Mouse (Mus musculus) layer of hippocampus, adult 2 months (tissue): Measurements from ENCODE around the gene Fam168a. TPM values are rescaled to one million over a fixed set of nuclear protein-coding genes. Genes with fewer than 3 reads are reported as not detected.

Experiments
- DNase-seq, 2 experiments: peaks; one replicate each; pipeline ENCODE4 v3.0.0; 2022; ENCODE audit warnings: low spot score in 2 of 2
- H3K27ac ChIP-seq: fragments of 200-600 bp; 2 replicates; pipeline ENCODE4 v1.8.1; 2022
- H3K4me3 ChIP-seq: fragments of 200-600 bp; 2 replicates; pipeline ENCODE4 v1.8.1; 2022; ENCODE audit warnings: mild to moderate bottlenecking
- CTCF ChIP-seq: fragments of 200-600 bp; conservative IDR thresholded peaks from 2 replicates; pipeline ENCODE4 v1.8.1; 2022; ENCODE audit warnings: antibody characterized with exemption, mild to moderate bottlenecking, moderate library complexity
- total RNA-seq, 2 experiments: library from RNA; stranded (reverse); gene quantifications; 2 replicates each; pipeline ENCODE4 v1.2.3; 2021

Fam168a gene
- total RNA-seq, 2 experiments from 2014 or later = 220 to 229 TPM

DNA sequence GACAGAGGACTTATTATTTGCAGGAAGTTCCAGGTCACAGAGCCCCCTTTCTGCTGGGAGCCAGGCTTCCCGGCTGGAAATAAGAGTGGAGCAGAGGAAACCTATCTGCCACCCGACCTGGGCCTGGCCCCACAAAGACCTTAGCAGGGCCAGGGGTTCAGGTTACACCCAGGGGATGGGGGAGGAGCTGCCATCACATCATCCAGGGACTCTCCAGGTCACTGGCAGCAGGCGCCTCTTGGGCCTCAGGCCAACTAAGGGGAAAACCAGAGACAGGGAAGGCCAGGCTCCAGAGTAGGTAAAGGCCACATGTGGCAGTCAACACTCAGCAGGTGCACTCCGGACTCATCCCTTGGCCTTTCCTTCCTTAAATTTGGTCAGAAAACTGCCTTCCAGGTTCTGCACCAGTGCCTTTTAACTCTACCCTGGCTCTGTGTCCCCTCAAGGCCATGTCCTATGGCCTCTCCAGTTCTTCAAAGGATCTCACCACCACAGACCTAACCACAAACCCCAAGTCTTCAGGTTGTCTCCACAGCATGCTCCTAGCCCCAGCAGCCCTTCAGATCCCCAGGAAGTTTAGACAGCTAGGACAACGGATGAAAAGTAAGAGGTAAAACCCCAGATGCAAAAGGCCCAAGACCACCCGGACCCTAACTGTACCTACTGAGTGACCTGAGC is 147.8 kb downstream of the Fam168a start:
- TF ChIP-seq CTCF = no peak
- no peak for DNase-seq
- Histone ChIP-seq H3K4me3 (no peak overlapping the region), H3K27ac (no peak overlapping the region; the same call in 1 of the 2 replicates)

DNA sequence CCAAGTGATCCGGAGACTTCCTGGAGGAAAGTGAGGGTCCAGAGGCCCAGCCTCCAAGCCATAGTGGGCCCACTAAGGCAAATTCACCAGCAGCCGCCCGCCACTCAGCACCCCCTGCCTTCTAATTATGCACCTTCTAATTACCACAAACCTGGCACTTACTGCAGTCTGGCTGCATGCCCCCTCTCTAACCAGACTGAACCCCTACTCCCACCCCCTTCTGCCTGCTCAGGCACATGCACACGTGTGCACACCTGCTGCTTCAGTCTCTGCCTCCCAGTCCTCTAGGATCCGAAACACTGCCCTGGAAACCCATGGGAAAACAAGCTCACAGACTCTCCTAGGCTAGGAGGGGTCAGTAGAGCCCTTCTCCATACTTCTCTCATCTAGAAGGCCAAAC is 148.4 kb downstream of the Fam168a start:
- no peak overlapping the region for H3K4me3 ChIP-seq
- no peak for DNase-seq
- no peak for TF ChIP-seq CTCF
- no peak overlapping the region for H3K27ac ChIP-seq

DNA sequence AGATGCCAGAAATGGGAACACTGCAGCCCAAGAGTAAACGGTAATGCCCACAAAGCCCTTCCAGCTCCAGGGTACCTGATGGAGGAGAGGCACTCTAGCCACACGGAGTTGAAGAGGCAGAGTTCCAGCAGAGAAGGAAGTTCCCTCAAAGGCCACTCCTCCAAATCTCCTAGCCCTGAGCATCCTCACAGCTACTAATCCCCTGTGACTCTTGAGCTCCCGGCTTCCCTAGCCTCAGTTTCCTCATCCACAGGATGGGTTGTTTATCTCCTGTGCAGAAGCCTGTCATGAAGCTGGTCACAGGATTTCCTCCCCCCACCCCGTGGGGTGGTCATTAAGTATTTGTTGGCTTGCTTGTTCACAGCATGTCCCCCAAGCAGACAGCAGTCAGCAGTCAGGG is 148.9 kb downstream of the Fam168a start:
- TF ChIP-seq CTCF = no peak
- no peak for DNase-seq
- Histone ChIP-seq H3K4me3 (no peak overlapping the region), H3K27ac (peak overlapping the region; percentile 57; the same call in 1 of the 2 replicates)

DNA sequence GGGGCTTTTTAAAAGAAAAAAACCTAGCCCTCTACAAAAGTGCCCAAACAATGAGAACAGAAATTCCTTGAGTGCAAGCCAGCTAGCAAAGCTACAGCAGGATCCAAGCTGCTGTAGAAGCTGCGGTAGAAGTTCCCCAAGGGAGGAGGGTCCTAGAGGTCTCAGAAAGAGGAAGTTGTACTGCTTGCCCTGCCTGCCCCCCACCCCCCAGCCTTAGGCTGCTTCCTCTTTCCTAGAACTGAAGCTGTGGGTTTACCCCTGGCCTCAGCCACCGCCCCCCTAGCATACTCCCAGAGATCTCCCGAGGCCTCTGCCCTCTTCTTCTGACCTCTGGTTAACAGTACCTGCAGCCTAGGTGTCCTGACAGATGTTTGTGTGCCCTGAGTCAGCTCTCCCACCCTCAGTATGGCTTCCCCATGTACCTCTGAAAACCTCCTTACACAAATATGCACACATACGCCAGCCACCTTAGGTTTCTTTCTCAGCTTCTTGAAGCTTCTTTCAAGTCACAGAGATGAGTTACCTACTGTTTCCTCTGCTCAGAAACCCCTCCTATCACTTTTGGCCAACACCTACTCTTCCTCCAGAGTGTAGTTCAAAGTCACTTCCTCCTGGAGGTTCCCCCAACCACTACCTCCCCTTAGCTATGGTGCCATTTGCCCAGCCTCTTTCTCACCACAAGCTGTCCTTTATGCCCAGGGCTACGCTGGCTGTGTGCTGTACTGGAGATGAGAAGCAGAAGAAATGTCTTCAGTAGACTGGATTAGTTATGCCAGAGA is 149.5 kb downstream of the Fam168a start:
- Histone ChIP-seq H3K27ac (peak overlapping the region; percentile 57; the same call in 1 of the 2 replicates), H3K4me3 (no peak overlapping the region)
- no peak for TF ChIP-seq CTCF
- DNase-seq = no peak

DNA sequence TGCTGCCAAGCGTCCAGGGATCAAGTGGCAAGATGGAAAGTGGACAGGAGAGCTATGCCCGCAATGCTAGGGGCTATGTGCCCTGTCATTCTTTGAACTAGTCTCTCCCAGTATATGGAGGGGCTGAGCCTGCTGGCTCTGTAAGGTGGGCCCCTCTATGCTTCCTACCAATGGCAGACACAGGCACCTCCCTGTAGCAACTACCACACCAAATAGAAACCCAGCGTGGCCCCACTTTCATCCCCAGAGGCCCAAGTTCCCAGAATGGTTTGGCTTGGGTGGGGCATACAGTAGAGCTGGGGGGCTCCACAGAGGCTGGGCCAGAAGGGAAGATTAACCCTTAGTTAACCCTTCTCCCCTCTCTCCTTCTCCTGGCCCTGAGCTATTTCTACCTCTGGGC is 154.0 kb downstream of the Fam168a start:
- H3K4me3 ChIP-seq = no peak overlapping the region
- no peak overlapping the region for H3K27ac ChIP-seq
- no peak for TF ChIP-seq CTCF
- no peak for DNase-seq

DNA sequence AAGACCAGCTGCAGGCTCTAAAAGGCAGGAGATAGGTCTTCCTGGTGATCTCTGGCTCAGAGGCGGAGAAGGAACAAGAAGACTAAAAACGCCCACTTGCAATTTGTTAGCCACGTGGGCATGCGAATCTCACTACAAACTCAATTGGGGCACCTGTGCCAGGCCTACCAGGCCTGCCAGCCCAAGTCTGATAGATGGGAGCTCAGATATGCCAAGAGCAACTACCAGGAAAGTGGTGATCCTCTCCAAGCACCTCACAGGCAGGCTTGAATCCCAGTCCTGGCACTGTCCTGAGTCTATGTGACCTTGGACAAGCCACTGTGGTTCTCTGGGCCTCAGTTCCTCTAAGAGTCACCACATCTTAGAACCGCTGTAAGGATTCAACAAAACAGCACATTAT is 154.8 kb downstream of the Fam168a start:
- TF ChIP-seq CTCF = no peak
- H3K27ac ChIP-seq = no peak overlapping the region
- H3K4me3 ChIP-seq = no peak overlapping the region
- DNase-seq = no peak

DNA sequence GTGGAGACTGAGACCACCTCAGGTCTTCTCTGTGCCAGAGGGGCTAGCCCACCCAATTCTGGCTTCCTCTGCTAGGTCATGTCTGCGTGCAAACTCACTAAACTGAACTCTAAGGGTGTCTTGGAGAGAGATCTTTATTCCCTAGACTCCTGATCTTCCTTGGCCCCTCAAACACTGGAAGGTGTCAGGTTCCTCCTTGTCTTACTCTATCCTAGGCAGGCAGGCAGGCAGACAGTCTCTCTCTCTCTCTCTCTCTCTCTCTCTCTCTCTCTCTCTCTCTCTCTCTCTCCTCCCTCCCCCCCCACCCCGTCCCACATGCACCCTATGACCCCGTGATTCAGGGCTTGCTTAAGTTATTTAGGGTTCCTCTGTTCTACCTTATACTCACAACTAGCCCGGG is 155.9 kb downstream of the Fam168a start:
- DNase-seq = no peak
- Histone ChIP-seq H3K27ac (peak overlapping the region; percentile 82), H3K4me3 (peak overlapping the region; percentile 93)
- TF ChIP-seq CTCF = no peak

DNA sequence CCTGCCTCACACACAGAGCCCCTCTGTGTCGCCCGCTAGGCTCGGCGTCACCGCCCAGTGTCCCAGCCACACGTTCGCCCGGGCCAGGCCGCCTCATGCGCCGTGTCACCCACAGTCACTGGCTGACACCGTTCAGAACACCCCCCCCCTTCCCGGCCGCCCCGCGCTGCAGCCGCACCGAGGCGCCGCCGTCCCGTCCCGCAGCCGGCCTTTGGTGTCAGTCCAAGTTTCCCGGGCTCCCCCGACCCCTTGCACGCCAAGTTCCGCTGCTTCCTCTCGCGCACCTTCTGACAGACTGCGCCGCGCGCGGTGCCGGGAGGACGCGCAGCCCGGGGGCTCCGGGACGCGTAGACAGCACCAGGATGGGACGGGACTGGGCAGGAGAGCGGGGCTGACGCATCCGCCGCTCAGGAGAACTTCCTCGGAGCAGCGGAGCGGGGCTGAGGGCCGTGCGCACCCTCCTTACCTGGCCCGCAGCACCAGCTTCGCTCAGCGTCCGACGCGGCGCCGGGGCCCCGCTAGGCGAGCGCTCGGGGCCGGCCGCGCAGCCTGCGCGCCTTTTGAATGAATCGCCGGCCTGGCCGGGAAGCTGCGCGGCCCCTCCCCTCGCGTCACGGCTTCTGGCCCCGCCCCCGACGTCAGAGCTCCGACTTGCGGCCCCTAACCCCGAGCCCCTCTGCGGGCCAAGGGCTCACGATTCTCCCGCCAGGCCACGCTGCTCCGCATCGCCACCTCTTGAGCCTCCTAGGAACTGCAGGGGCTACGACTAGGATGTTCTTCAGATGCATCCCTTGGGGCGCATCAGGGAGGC is 156.6 kb downstream of the Fam168a start, which contains the start of gene Relt:
TSS of gene Relt (minus strand) at position 619 of the 811 bp plus-strand sequence.
- DNase-seq = peak; percentile 86 to 90
- TF ChIP-seq CTCF = peak; percentile 72
- Histone ChIP-seq H3K27ac (peak within 1 kb of the TSS; percentile 82), H3K4me3 (peak within 1 kb of the TSS; percentile 93)

DNA sequence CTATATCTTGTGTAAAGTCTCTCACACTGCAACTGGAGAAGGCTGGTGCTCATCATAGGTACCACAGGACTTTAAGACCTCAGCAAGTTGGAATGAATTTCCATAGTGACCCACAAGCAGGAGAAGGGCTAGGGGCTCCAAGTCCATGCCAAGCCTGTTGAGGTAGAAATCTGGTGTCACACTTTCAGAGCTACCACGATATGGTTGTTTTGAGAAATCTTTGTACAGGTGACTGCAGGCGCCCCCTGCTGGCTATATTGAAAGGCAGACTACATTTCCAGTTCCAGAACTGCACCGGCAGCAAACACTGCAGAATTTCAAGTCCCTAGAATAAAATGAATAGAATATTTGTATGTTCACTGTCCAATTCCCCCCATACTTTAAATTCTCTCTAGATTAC is 160.2 kb downstream of the Fam168a start:
- peak; percentile 99 for TF ChIP-seq CTCF
- H3K27ac ChIP-seq = no peak overlapping the region
- peak; percentile 71 to 74 for DNase-seq
- H3K4me3 ChIP-seq = no peak overlapping the region

DNA sequence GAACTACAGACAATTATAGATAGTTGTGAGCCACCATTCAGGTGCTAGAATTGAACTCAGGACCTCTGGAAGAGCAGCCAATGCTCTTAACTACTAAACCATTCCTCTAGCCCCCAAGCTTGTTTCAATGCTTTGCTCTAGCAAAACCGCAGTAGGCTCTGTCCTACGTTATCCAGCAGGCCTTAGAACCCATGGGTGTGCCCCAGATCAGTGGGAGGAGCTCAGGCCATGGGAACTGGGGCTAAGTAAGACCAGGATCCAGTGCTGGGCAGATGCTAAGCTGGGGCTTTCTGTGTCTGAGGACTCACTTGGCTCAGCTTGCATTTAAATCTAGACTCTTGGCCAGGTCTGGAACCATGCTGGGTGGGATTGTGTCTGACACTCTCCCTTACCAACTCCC is 161.1 kb downstream of the Fam168a start:
- Histone ChIP-seq H3K4me3 (no peak overlapping the region), H3K27ac (no peak overlapping the region)
- TF ChIP-seq CTCF = no peak
- DNase-seq = no peak

DNA sequence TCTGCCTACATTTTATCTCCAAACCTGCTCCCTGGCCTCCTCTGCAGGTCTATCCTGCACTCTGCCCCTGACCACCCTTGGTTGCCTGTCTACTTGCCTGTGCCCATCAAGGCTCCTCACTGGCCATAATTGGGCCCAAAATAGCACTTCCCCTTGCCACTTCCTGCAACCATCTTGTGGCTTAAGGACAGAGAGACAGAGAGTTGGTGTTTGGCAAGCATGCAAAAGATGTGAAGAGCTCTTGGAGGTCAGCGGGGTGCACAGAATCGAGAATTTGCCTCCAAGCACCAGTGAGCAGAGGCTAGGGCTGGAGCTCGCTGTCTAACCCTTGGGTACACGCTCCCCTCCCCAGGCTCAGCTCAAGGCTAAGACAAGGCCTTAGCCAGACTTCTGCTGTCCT is 162.1 kb downstream of the Fam168a start:
- DNase-seq = no peak
- TF ChIP-seq CTCF = no peak
- Histone ChIP-seq H3K27ac (peak overlapping the region; percentile 51; the same call in 1 of the 2 replicates), H3K4me3 (no peak overlapping the region)

DNA sequence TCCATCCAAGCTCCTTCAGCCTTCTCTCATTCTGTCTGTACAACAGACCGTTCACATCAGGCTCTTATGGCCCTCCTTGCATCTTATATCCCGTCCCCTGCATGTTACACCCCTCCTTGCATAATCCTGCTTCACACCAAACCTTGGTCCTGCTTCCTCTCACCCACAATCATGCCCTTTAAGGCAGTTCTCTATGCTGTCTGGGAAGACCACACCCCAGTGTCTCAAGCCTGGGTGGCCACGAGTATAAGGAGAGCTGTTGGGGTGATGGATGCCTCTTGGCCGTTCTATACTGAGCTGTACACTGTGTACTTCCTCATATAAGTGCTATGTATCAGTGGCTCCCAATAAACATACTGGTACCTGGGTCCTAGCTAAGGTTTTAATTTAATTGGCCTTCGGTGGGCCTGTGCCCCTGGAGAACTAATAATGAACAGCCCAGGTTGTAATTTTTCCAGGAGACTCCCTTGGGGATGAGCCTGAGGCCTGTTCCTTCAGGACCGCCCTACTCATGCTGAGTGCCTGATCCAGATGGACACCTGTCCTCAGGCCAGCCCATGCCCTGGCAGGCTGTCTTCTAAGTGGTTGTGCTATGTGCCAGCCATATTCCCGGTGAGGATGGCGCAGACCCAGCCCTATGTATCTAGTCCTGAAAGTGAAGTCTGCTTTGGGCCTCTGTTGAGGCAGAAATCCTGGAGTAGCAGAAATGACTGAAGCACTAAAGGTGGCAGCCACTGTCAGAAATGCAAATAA is 163.6 kb downstream of the Fam168a start:
- no peak for TF ChIP-seq CTCF
- H3K27ac ChIP-seq = no peak overlapping the region
- no peak overlapping the region for H3K4me3 ChIP-seq
- no peak for DNase-seq
